Mouse (Mus musculus): ENCODE measurements at regions not wholly inside any gene's neighbourhood (a gene's known extent, or its start where the extent isn't known, plus 50 kb on each side); places are given as distances from the start of the nearest gene placed in this dataset.

DNA sequence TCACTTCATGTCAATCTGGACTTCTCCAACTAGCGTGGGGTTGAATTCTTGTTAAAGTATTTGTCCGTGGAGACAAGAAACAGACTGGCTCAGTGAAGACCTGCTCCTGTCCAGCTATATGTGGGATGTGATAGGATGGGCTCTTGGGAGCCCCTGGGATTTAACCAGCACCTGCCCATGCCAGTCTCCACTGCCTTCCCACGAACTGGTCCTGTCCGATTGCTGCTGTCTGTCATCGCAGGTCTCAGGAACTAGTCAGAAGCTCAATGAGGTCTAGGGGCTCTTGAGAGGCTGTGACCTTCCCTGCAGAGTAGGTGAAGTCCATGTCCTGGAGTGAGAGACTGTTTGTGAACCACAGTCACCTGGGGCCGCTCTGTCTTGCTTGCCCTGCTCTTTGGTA is 62.8 kb upstream of the Lrpap1 start:
- Histone ChIP-seq H3K4me2 (ENCODE audit: low read depth, low read length) (no peak overlapping the region), H3K9me3 (ENCODE audit: low read length) (no peaks in the 10 kb centered on the region), H3K4me3 (ENCODE audit: low read depth, low read length) (no peak overlapping the region), H3K27ac (ENCODE audit: low read depth) (no peak overlapping the region), H3K9ac (replicated peaks) (no peak overlapping the region), H3K27me3 (ENCODE audit: insufficient read depth, low read length) (no peaks in the 10 kb centered on the region; the same call in 1 of the 2 replicates), H3K36me3 (replicated peaks; ENCODE audit: insufficient read depth, low read length) (no peaks in the 10 kb centered on the region), H3K4me1 (ENCODE audit: insufficient read depth) (no peaks in the 10 kb centered on the region)
- ATAC-seq (no peak), DNase-seq (no peak)
- WGBS (ENCODE audit: insufficient replicate concordance): 80% methylated on average over 6 of the region's 6 CpGs
- TF ChIP-seq EP300 (IDR thresholded peaks at IDR 0.05; ENCODE audit: low read depth) (no peak), CTCF (IDR thresholded peaks at IDR 0.05; ENCODE audit: low read depth) (no peak)

DNA sequence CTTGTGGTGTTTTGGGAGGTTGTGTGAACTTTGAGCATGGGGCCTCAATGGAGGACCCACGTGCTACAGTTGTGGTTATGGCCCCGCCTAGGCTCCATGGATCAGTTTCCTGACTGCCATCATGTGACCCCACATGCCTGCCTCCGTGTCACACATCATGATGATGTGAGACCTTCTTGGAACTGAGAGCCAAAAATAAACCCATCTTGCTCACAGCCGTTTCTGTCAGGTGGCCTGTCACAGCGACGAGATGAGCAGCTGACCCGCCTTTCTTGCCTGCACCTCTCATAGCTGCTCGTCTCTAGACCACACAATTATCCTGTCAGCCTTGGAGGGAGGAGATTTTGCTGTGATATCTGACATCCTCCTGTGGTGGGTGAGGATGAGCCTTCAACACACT is 60.4 kb upstream of the Lrpap1 start:
- Histone ChIP-seq H3K9me3 (ENCODE audit: low read length) (no peaks in the 10 kb centered on the region), H3K4me3 (ENCODE audit: low read depth, low read length) (no peak overlapping the region), H3K27ac (ENCODE audit: low read depth) (no peak overlapping the region), H3K9ac (replicated peaks) (no peak overlapping the region), H3K27me3 (ENCODE audit: insufficient read depth, low read length) (no peaks in the 10 kb centered on the region; the same call in 1 of the 2 replicates), H3K4me2 (ENCODE audit: low read depth, low read length) (no peak overlapping the region), H3K4me1 (ENCODE audit: insufficient read depth) (peaks cover 8% of the 10 kb centered on the region), H3K36me3 (replicated peaks; ENCODE audit: insufficient read depth, low read length) (no peaks in the 10 kb centered on the region)
- WGBS (ENCODE audit: insufficient replicate concordance): 43% methylated on average over 8 of the region's 8 CpGs
- no peak for TF ChIP-seq EP300 (IDR thresholded peaks at IDR 0.05; ENCODE audit: low read depth)
- TF ChIP-seq CTCF (IDR thresholded peaks at IDR 0.05; ENCODE audit: low read depth): no peak
- no peak for DNase-seq
- ATAC-seq: no peak

DNA sequence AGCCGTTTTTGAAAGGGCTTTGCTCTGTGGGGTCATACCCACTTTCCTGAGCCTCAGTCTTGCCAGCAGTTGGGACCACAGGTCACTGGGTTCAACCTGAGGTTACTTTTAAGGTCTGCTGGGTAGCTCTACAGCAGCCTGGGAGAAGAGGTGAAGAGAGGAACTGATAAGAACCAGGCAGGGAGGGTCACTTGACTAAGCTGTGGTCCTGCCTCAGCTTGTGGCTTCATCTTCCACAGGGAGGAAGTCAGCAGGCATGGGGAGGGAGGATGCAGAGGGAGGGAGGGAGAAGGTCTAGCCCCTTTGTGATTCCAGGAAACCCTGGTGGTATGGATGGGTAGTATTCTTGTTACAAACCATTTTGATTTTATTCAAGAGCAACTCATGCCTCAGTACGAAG is 59.9 kb upstream of the Lrpap1 start:
- DNase-seq (no peak), ATAC-seq (no peak)
- H3K4me2 ChIP-seq (ENCODE audit: low read depth, low read length): no peak overlapping the region
- H3K4me3 ChIP-seq (ENCODE audit: low read depth, low read length): no peak overlapping the region
- TF ChIP-seq EP300 (IDR thresholded peaks at IDR 0.05; ENCODE audit: low read depth) (no peak), CTCF (IDR thresholded peaks at IDR 0.05; ENCODE audit: low read depth) (no peak)
- no peak overlapping the region for H3K27ac ChIP-seq (ENCODE audit: low read depth)
- WGBS (ENCODE audit: insufficient replicate concordance): 60% methylated on average over 2 of the region's 2 CpGs
- no peak overlapping the region for H3K9ac ChIP-seq (replicated peaks)
- no peaks in the 10 kb centered on the region; the same call in 1 of the 2 replicates for H3K27me3 ChIP-seq (ENCODE audit: insufficient read depth, low read length)
- H3K4me1 ChIP-seq (ENCODE audit: insufficient read depth): peaks cover 9% of the 10 kb centered on the region
- no peaks in the 10 kb centered on the region for H3K36me3 ChIP-seq (replicated peaks; ENCODE audit: insufficient read depth, low read length)
- H3K9me3 ChIP-seq (ENCODE audit: low read length): no peaks in the 10 kb centered on the region

DNA sequence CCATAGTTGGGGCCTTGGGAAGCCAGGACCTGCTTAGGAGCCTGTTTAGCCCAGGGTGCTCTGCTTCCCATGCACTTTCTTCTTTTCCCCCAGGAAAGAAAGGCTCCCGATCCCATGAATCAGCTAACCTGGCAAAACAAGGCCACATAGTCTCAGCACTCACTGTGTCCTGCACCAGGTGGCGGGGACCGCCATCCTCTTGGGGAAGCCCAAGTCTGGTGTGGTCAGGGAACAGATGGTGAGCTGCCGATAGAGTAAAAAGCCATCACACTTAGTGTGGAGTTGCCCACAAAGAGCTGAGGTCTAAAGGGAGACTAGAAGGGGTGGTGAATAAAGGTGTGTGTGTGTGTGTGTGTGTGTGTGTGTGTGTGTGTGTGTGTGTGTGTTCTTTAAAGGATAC is 57.0 kb upstream of the Lrpap1 start:
- TF ChIP-seq CTCF (IDR thresholded peaks at IDR 0.05; ENCODE audit: low read depth): no peak
- no peak for TF ChIP-seq EP300 (IDR thresholded peaks at IDR 0.05; ENCODE audit: low read depth)
- DNase-seq (no peak), ATAC-seq (no peak)
- Histone ChIP-seq H3K4me1 (ENCODE audit: insufficient read depth) (peaks cover 23% of the 10 kb centered on the region), H3K4me2 (ENCODE audit: low read depth, low read length) (no peak overlapping the region), H3K9me3 (ENCODE audit: low read length) (no peaks in the 10 kb centered on the region), H3K36me3 (replicated peaks; ENCODE audit: insufficient read depth, low read length) (no peaks in the 10 kb centered on the region), H3K27ac (ENCODE audit: low read depth) (peak overlapping the region; percentile 34; the same call in 1 of the 2 replicates), H3K4me3 (ENCODE audit: low read depth, low read length) (no peak overlapping the region), H3K9ac (replicated peaks) (no peak overlapping the region), H3K27me3 (ENCODE audit: insufficient read depth, low read length) (no peaks in the 10 kb centered on the region)
- WGBS (ENCODE audit: insufficient replicate concordance): 92% methylated on average over 4 of the region's 4 CpGs

DNA sequence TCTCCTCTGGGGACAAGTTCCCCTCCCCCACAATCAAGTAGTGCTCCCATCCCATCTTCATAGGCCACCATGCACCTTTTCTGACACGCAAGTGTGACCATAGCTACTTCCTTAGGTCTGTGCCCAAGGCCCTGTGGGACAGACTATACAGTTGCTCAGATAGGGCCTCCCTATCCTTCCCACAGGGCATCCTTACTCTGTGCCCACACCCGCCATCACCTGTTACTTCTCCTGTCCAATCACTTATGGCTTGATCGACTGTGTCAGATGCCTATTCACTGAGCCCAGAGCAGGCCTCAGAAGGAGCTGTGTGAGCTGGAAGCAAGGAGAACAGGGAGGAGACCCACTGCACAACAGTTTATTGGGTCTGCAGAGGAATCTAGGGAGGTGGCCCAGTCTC is 56.6 kb upstream of the Lrpap1 start:
- no peak for ATAC-seq
- peak overlapping the region; percentile 34; the same call in 1 of the 2 replicates for H3K27ac ChIP-seq (ENCODE audit: low read depth)
- H3K4me3 ChIP-seq (ENCODE audit: low read depth, low read length): no peak overlapping the region
- no peaks in the 10 kb centered on the region for H3K27me3 ChIP-seq (ENCODE audit: insufficient read depth, low read length)
- no peak overlapping the region for H3K9ac ChIP-seq (replicated peaks)
- no peak for TF ChIP-seq EP300 (IDR thresholded peaks at IDR 0.05; ENCODE audit: low read depth)
- no peak for TF ChIP-seq CTCF (IDR thresholded peaks at IDR 0.05; ENCODE audit: low read depth)
- no peaks in the 10 kb centered on the region for H3K36me3 ChIP-seq (replicated peaks; ENCODE audit: insufficient read depth, low read length)
- no peak for DNase-seq
- no peaks in the 10 kb centered on the region for H3K9me3 ChIP-seq (ENCODE audit: low read length)
- WGBS (ENCODE audit: insufficient replicate concordance): 82% methylated on average over 3 of the region's 3 CpGs
- peaks cover 23% of the 10 kb centered on the region for H3K4me1 ChIP-seq (ENCODE audit: insufficient read depth)
- H3K4me2 ChIP-seq (ENCODE audit: low read depth, low read length): peak overlapping the region; percentile 47; the same call in 1 of the 2 replicates

DNA sequence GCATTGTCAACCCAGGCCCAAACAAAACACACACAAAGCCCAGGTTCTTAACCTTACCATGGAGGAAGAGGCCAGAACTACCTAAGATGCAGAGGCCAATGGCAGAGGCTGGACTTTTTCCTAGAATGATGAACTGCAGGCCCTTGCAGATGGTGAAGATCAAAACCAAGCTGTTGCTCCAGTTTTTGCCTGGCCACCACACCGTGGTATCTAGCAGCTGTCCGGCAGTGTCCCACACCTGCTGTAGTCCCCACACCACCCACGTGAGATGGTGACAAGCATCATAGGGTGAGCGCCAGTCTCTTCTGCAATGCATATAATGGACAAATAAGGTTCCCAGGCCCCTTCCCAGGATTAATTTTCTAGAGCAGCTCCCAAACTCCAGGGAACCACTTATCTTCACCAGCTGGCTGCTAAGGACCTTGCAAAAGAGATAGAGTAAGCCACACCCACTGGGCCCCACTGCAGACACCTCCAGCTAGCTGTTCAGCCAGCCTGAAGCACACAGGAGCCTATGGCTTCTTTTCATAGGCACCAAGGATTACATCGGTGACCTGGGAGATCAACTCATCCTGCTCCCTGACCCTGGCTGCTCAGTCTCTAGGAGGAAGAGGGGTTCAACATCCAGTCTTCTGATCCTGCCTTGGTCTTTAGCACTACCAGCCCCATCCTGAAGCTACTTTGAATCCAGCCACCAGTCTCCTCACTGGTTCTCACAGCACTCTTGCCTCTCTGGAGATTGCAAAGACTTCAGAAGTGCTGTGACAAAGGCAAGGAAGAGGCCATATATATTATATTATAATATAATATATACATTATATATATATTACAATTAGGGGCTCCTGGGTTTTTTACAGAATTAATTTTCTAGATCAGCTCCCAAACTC is 55.6 kb upstream of the Lrpap1 start:
- H3K36me3 ChIP-seq (replicated peaks; ENCODE audit: insufficient read depth, low read length): no peaks in the 10 kb centered on the region
- H3K27ac ChIP-seq (ENCODE audit: low read depth): peak overlapping the region; percentile 89
- H3K27me3 ChIP-seq (ENCODE audit: insufficient read depth, low read length): no peaks in the 10 kb centered on the region
- H3K4me2 ChIP-seq (ENCODE audit: low read depth, low read length): peak overlapping the region; percentile 65
- H3K9me3 ChIP-seq (ENCODE audit: low read length): no peaks in the 10 kb centered on the region
- 58% methylated on average over 5 of the region's 5 CpGs for WGBS (ENCODE audit: insufficient replicate concordance)
- peak overlapping the region; percentile 44 for H3K4me3 ChIP-seq (ENCODE audit: low read depth, low read length)
- ATAC-seq: peak; percentile 96
- peaks cover 23% of the 10 kb centered on the region for H3K4me1 ChIP-seq (ENCODE audit: insufficient read depth)
- TF ChIP-seq EP300 (IDR thresholded peaks at IDR 0.05; ENCODE audit: low read depth): peak; percentile 94
- TF ChIP-seq CTCF (IDR thresholded peaks at IDR 0.05; ENCODE audit: low read depth): no peak
- H3K9ac ChIP-seq (replicated peaks): peak overlapping the region; percentile 63
- peak; percentile 79 for DNase-seq

All from liver, postnatal 0 days (tissue).